Mouse (Mus musculus) heart, adult 11 months (tissue): Measurements from ENCODE around the gene Mgat5.

ENCODE experiments used
- DNase-seq: peaks from one replicate; pipeline ENCODE4 v3.0.0; 2022

Gene Mgat5

DNA sequence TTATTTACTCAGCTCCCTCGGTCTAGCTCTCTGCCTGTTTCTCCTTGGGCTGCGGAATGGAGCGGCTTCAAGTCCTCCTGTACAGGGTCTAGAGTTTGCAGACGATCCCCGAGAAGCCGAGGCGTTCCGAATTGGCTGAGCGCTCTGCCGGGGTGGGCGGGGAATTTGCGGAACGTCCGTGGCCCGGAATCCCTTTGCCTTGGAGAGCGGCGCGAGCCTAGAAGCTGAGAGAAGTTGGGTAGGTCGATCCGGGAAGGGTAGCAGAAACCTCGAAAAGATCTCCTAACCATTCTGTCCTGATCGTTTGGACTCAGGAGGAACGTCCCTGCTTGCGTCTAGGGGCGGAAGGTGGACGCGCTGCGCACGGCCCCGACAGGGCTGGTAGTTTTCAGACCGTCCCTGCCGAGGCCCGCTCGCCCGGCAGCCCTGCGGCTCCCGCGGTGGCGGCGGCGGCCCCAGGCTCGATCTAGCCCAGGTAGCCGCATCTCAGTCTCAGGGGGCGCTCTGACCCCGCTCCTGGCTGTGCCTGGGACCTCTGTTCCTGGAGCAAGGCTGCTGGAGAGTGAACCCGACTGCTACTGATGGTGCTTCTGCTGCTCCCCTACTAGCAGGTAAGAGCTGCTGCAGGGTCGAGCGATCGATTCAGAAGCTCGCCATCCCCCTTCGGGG lies at the start of gene Mgat5:
Gene Mgat5 (plus strand): TSS at position 199 of the 669 bp plus-strand sequence.
- peak; percentile 99 for DNase-seq

DNA sequence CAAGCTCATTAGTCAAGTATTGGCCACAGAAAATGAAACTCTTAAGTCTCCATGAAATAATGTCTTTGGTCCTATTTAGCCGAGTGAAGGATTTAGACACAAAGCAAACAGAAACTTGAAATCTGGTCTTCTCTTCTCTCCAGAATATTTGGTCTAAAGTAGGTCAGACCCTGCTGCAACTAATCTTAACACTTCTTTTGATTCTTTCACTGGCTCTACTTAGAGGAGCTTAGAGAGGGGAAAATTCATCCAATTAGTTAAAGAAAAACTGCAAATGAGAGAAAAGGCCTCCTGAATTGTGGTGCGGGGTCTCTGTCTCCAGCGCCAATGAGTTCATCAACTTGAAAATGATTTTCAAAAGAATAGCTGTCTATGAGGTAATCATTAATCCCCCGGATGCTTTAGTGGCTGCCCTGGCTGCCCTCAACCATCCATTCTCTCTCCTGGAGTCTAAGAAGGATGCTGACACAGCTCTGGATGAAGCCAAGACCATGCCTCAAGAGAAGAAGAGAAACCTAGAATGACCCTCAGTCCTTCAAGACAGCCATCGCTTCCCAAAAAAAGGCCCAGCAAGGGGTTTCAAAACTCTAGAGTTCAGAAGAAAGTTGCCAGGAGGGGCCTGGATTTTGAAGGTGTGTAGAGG lies 44.6 kb upstream of the Mgat5 start:
- no peak for DNase-seq

DNA sequence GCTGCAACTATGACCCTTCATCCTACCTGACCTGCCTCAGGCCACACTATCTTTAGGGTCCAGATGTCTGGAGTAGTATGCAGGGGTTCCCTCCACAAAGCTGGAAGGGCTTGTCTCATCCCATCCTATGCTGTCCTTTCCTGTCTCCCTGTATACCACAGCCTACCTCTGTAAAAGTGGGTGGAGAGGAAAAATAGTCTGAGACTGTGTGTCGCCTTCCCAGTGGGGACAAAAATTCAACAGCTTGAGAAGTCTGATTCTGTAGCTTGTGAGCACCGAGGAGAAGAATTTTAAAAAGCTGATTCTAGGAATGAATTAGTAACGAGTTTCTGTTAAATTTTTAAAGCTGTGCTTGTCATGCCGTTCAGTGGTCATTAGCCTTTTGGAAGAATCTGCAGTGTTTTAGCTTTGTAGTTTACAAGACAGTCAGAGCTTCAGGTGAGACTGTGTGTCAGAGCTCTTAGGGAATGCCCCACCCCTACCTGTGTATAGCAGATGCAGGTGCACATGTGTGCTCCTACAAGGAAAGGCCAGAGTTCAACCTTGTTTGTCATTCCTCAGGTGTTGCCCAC lies 40.1 kb upstream of the Mgat5 start:
- DNase-seq = no peak

DNA sequence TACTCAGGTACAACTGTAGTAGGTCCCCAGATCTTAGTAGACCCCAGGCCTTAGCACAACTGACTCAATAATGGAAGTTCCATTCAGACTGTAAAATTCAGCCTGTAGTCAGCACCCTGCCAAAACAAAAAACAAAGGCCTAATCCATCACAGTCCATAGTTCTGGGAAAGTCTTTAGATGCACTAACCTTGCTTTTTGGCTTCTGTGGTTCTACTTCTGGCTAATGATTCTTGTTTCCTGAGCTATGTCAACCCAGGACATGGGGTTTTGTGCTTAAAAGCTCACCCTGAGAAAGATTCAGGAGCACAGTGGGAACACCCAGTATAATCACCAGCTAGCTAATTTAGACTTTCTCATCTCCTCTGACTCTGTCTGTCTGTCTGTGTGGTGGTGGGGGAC lies 38.3 kb upstream of the Mgat5 start:
- DNase-seq = no peak

DNA sequence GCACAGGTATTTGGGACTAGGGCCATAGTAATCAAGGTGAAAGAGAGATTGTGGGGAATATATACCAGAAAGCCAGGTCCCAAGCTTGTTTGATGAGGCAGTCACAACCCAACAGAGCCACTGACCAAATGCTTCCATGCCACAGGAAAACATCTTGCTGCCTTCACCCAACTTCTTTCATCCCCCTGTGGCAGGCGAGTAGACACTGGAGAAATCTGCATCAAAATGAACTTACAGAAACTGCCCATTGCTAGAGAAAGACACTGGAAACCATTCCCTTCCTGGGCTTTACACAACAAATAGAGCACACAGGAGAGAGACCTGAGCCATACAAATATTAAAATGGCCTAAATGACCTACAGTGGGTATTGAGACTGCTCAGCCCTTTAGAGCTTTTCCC lies 37.2 kb upstream of the Mgat5 start:
- no peak for DNase-seq

DNA sequence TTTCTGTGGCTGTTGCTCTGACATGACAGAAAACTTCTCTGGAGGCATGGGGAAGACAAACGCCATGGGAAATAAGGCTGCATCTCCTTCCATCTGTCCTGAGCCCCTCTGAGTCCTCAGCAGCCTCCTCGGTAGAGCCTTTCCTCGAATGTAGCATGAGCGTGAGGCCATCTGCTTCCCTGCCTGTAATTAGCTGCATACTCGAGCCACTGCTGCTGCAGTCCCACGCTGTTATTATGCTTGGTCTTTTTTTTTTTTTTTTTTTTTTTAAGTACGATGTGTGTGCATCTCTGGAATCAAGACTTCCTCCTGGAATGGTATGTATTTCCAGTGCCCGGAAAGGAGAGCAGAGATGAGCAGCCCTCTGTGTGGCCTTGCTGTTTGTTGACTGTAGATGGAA lies 36.6 kb upstream of the Mgat5 start:
- peak; percentile 60 for DNase-seq

DNA sequence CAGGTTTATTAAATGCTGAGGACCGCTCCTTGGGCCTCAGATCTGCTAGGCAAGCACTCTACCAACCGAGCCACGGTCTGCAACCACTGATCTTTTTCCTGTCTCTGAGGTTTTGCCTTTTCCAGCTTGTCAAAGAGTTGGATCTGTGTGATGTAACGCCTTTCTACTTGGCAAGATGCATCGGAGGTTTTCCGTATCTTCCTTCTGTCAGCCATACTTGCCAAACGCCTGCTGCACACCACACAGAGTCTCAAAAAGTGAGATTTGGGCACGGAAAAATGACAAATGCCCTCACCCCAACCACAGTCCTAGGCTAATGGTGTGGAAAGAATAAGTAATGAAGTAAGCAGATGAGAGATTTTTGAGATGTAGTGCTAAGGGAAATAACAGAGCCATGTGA lies 35.3 kb upstream of the Mgat5 start:
- DNase-seq = peak; percentile 42

DNA sequence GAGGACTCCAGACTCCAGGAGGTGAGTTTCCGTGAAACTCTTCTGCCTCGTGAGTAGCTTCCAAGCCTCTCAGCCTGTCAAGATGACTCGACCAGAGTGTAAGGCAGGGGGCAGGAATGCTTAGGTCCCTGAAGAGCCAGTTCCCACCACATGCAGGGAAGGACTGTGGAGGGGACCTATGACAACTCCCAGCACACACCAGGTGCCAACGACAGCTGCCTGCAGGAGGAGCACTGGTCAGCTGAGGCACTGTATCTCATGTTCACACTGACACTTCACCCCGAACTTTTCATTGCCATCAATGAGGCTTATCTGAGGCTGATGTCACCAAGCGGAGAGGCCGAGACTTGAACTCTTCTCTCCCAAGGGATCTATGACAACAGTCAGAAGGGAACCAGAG lies 33.5 kb upstream of the Mgat5 start:
- peak; percentile 74 for DNase-seq

DNA sequence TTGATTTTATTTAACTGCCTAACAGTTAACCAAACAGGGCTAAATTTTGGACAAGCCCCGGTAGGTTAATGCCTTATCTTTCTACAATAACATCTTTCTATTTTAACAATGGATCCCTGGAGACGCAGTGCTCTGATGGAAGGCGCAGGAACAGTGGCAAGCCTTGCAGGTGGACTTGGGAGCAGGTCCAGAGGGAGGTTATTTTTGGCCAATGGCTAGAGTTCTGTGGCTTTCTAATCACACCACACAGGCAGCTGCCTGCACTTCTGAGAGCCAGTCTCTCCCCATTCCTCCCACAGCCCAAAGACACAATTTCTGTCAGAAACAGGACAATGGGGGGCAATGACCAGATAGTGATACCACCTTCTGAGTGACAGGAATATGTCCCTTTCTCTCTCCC lies 31.4 kb upstream of the Mgat5 start:
- peak; percentile 84 for DNase-seq

DNA sequence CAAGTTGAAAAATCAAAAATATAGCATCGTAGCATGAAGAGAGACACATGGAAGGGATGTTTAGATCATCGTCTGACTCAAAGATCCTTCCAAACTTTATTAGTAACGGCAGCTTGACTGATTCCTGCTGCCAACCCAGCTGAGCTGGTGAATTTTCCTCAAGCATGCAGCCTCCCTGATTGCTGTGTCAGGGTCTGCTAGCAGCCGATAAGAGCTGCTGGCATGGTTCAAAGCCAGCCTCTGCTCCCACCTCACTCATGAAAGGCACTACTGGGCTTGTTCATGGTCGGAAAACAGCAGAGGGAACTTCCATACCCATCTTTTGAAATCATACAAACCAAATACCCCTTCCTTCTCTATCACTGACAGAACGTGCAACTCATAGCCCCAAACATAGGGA lies 12.4 kb upstream of the Mgat5 start:
- no peak for DNase-seq

DNA sequence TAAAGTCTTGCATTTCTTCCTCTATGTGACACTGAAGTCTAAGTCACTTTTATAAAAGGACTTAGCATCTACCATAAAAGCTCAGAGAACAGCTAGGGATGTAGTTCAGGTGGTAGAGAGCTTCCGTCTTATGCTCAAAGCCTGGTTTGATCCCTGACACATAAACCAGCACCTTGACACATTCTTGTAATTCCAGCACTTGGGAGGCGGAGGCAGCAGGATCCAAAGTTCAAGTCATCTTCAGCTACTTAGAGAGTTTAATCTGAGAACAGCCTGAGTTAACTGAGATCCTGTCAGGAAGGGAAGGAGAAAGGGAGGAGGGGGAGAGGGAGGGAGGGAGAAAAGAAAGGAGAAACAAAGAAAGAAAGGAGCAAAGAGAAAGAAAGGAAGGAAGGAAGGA lies 5.6 kb upstream of the Mgat5 start:
- DNase-seq = no peak

DNA sequence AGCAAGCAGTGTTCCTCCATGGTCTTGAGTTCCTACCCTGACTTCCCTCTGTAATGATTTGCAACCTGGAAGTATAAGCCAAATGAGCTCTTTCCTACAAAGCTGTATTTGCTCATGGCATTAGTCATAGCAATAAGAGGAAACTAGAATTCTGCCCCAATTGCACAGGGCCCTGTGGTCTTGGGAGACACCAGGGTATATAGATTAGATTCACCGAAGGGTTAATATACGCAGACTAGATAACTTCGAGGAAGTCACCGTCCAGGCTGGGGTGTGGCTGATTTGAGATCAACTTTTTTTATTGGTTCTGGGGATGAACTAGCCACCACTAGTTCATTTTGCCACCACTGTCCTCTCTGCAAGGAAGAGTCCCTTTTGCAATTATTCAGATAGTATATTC lies 2.5 kb upstream of the Mgat5 start:
- DNase-seq = no peak

DNA sequence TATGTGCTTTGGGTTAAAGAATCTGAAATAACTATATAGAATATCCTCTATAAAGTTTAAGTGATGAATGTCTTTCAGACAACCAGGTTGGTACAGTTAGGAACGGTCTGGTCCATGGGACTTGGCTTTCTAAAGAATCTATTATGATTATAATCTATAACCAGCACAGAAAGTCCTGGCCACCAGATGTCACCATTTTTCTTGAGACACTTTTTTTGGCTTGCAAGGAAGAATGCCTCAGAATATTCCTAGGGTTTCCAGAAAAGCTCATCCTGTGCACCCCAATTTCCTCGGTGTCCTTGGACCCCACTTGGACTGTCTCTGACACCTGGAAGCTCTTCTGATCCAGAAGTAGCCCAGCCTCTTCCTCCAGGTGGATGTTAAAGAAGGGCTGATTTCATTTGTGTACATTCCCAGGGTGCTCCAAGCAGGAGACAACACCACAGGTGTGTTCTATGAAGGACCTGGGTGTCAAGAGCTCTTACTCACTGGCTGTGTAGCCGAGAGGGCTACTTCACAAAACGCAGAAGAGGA lies 1.5 kb upstream of the Mgat5 start:
- DNase-seq = no peak

DNA sequence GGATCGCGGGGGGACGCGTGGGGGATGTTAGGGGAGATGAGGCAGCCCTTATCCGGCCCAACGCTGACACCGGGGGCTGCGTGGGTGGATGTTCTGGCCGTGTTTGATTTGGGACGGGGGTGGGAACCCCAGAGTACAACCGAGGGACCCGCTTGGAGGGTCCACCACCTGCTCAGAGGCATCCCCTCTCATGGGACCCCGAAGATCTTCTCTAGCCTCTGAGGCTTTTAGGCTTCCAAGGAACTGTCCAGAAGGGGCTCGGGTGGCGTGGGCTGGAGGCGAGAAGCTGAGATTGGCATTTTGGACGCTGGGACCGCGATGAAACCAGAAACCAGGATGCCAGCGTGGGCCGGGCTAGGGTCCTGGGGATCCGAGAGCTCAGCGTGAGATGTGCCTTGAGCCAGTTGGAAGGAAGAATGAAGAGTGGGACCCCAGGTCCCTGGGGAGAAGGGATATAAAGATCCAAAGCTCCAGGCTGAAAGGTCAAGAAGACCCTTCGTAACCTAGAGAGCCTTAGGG lies 745 bp downstream of the Mgat5 start:
- DNase-seq = no peak

DNA sequence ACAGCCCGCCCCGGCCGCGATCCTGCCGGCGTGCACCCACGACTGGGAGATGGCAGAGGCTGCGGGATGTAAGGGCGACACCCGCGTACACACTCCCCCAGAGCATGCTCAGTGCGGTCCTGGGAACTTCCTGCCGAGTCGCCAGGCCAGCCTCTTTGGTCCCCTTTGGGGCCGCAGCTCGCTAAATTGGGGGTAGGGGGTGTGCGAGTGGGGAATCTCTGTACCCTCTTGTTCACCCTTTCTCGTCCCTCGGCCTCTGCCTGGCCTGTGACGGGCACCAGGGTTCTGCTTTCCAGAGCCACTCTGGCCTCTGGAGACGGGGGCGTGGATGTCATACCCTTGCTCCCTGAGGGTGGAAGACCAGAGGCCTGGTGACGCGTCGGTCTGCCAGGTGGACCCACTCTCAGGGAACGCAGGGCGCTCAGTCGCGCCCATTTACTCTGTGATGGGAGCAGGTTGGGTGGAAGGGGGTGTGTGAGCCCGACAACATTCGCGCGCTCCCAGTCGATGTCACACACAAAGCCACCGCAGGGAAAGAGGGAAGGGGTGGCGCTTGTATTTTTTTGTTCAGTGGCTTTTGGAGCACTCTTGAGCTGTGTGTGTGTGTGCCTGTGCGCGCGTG lies 1.3 kb downstream of the Mgat5 start:
- peak; percentile 96 for DNase-seq

DNA sequence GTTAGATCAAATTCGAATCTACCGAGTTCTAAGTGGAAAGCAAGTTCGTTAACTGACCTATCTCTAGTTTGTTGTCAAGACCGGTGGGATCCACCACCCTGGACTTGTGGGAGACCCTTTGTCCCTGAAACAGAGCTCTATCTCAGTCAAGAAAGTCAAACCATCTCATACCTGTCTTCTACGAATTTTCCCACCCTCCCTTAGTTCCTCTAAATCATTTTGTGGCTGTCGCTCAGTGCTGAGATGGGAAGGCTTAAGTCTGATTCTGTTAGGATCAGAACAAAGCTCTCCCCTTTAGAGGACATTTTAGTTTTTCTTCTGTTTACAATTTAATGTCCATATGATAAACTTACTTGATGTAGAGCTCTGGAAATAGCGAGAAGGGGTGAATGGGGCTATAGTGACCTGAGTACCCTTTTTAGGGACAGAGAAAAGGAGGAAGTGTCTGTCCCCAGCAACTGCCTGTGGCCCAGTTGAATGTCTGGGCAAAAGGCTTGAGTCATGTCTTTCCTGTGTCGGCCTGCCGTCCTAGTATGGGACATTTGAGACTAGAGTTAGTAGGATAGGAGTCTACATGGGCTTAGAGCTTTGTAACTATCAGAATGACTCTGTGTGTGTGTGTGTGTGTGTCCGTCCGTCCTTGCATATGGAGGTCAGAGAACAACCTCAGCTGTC lies 2.2 kb downstream of the Mgat5 start:
- no peak for DNase-seq

DNA sequence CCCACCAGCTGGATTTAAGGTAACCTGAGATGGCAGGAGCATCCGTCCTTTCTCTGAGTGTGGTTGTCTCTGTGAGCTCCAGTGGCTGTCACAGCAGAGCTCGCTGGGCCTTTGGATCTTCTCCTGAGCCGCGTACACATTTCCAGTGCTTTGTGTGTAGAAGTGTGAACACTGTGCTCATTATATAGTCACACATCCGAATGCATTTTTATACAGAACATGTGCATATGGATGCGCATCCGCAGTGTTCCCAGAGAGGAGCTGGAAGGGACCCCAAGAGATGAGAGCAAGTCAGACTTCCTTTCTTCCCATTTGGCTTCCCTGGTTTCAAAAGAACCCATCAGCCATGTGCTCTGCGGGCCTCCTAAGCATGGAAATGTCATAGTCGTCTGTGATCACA lies 3.4 kb downstream of the Mgat5 start:
- DNase-seq = no peak

DNA sequence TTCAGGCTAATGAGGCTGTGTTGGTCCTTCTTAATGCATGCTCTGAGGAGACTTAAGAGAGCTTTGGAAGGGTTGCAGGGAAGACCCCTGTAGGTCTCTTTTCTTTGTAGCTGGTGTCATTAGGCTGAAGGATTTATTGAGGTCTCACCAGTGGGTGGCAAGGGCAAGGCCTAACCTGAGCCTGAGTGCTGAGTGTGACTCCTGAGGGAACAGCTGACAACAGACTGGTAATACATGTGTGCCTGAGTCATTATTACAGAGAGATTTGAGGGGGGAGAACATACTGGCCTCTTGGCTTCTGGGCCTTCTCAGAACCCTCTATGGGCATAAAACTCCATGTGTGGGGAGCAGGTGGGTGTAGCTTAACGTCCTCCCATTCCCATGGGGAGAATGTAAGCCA lies 8.0 kb downstream of the Mgat5 start:
- DNase-seq = no peak

DNA sequence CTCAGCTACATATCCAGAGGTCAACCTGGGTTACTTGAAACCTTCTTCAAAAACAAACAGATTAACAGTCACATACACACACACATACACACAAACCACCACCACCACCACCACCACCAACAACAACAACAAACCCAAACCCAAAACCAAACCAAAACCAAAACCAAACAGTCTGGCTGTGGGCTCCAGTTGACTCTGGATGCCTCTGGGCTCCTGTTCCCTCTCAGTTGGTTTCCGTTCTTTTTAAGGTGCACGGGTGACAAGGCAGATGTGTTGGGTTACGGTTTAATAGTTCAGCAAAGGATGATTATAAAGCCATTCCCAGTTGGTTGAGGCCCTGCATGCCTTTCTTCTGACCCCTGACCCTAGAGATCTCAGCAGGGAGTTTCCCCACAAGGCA lies 8.6 kb downstream of the Mgat5 start:
- no peak for DNase-seq

DNA sequence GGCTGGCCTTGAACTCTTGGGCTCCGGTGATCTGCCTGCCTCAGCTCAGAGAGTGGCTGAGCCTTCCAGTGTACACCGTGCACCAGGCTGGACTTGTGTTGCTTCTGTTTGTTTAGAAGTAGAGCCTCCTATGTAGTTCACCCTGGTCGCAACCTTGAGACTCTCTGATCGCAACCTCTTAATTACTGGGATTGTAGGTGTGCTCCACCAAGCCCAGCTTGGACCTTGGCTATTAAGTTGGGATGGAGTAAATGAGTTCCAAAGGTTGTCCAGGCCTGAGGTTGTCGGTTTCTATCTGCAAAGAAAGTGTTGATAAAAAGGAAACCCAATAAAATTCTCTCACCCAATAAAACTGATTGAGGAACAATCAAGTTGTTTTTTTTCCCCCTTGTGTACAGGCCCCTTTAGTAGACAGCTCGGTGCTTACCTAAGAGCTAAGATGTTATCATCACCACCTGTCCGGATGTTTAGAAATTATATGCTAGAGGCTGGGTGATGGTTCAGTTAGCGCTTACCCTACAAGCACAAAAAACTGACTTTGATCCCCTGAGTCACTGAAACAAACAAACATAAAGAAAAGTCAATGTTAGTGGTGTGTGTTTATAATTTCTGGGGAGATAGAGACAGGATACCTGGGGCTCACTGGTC lies 9.9 kb downstream of the Mgat5 start:
- no peak for DNase-seq

DNA sequence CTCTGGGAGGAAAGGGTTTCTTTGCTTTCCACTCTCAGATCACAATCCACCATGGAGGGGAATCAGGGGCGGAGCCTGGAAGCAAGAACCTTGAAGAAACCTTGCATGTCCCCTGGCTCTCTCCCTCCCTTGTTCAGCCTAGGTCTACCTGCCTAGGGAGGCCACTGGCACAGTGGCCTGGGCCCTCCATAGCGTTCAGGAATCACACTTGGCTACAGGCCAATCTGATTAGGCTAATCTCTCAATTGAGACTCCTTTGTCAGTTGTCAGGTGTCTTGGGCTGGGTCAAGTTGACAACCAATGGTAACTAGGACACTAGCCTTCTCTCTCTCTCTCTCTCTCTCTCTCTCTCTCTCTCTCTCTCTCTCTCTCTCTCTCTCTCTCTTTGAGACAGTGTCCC lies 12.2 kb downstream of the Mgat5 start:
- DNase-seq = no peak

DNA sequence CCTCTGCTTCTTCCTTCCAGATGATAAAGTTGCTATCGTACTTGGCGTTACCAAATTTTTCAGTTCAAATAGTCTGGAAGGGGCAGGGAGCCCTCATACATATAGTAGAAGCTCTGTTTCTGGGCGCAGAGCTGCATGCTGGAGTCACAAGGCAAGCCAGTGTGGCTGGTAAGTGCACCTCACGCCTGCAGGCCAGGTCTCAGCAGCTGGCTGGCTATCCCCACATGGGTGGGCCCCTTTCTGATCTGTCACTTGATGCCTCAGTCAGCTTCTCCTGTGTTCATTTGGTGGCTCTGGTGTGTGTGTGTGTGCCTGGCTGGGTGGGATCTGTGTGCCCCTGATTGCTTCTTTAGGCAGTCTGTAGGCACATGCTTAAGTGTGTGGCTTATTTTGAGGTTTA lies 12.8 kb downstream of the Mgat5 start:
- no peak for DNase-seq

DNA sequence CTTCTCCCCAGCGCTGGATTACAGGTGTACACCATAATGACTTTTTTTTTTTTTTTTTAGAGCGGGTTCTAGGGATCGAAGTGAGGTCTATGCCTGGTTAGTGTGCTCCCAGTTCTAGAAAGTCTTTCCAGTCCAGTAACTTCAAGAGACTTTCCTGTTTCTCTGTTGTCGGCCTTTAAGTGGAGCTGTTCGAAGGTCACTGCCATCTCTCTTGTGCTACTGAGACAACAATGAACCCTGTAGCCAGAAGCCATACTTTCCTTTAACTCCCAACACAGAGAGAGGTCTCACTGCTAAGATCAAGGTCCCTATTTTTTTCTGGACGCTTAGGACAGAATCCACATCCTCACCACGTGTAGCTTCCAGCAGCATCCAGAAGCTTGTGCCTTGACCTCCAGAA lies 13.4 kb downstream of the Mgat5 start:
- no peak for DNase-seq
